Mouse (Mus musculus): ENCODE data around the gene Casp2. TPM values are rescaled to one million over a fixed set of nuclear protein-coding genes. Genes with fewer than 3 reads are reported as not detected.

The Casp2 gene
- 100 to 1,000 TPM in 1 of 2 experiments, 10 to 100 TPM in 1; 95.1 to 103 TPM for total RNA-seq (2023)

DNA sequence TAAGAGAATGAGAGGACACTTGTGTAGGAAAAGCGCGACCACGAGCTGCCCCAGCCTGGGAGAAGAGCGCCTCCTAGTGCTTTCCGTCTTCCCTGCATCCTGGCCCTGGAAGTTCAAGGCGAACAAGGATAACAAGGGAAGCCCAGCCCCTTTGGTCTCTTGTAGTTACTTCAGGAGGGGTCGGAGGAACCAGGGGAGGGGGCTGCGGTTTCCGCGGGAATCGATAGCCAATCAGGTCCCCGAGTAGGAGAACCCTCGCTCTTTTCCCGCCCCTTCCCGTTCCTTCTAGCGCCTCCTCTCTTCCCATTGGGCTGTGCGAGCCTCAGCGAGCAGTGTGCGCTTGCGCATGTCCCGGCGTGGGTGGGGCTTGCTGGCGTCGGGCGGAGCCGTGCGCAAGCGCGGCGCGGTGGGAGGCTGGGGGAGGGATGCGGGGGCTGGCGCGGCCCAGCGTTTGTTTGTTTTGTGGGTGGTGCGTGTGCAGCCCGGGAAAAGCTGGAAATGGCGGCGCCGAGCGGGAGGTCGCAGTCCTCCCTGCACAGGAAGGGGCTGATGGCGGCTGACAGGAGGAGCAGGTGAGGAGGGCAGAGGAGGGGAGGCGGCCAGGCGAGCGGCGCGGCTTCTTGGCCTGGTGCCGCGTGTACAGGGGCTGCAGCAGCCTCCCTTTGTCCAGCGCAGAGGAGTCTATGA is at the start of gene Casp2:
Gene Casp2, plus strand, starts transcription at position 360 of the 687 bp plus-strand sequence.

GRCm38 (mm10) chr6:42215028-42215427 is 49.8 kb upstream of the Casp2 start, which contains the start of gene Tas2r144:
TSS of gene Tas2r144 (plus strand) at chr6:42215328.

GRCm38 (mm10) chr6:42245711-42246353 is 19.0 kb upstream of the Casp2 start, which contains the start of gene Gstk1:
TSS of gene Gstk1 (plus strand) at chr6:42245935.

DNA sequence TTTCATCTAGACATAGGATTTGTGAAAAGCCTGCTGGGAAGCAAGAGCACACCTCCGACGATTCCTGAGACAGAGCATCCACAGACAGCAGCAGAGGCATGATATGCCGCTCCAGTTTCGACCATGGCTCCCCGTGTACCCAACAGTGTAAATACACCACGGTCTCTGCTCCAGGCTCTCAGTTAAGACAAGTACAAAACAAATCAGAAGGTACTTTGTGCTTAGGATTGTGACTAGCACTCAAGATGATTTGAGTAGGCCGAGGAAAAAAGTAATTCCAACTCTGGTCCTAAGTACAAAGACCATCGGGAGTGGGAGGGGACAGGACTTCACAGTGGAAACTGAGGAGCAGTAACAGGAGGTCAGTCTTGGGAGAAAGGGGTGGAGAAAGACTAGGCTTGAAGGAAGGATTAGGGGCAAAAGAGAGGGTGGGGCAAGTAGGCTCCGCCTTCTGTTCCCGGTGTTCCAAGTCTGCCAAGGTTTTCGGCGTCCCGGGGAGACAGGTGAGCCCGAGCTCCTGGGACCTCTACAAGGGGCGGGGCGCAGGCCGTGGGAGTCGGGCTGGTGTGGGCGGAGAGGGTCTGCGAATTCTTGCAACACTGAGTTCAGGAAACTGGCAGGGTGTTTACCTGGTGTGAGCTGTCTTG is 3.1 kb upstream of the Casp2 start, which contains the start of gene Tmem139:
Gene Tmem139, plus strand, starts transcription at position 447 of the 647 bp plus-strand sequence.

DNA sequence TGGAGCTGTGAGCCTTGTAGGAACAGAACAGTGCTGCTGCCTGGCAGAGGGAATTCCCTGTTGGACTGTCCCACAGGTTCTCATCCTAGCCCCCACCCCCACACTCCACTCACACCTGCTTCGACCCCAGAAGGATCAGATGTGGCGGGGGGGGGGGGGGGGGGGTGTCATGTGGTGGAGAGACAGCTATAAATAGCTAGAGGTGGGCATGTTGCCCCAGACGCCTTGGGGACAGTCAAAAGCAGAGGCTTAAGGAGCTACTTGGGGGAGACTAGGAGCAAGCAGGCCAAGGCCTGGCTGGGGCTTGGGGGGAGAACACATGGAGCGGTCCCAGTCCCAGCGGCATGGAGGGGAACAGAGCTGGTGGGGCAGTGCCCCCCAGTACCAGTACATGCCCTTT is 21.7 kb downstream of the Casp2 start, which contains the start of gene Clcn1:
Gene Clcn1, plus strand, starts transcription at position 238 of the 400 bp plus-strand sequence.

DNA sequence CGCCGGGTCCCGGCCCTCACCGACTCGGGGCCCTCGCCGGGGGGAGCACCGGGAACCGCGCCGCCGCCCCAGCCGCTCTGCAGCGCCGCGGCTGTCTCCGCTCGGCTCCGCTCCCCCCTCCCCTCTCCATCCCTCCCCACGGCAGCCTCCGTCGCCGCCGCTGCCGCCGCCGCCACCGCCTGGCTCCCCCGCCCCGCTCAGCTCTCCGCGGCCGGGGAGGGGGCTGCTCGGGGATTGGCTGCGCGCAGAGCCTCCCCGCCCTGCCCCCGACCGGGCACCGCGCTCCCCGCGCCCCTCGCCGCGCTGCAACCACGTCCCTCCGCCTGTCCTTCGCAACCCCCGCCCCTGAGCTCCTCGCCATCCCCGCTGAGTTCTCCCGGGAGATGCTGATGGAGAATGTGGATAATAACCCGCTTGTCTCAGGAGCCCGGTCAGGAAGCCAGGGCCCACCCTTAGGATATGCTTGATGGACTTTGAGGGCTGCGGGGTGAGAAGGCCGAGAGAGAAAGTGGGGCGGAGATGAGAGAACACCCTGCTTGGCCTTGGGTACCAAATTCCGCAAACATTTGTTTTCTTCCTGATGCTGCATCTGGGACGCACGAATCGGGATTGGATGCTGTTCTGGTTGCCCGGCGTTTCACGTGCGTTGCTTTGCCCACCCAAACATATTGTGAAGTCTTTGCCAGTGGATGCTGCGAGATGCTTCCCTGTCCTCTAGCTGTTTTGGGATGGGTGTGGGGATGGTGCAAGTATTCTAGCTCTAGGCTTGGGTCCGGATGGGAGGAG is 59.9 kb downstream of the Casp2 start, which contains the start of gene Fam131b:
Gene Fam131b, minus strand, starts transcription at position 162 of the 786 bp plus-strand sequence.

Other genes starting within 250 kb of the Casp2 start
- gene Sva, start 226.6 kb upstream of the Casp2 start, total RNA-seq (2023): not detected
- not detected for gene Tas2r139, start 124.0 kb upstream of the Casp2 start, total RNA-seq (2023)
- gene Tas2r144, start 49.7 kb upstream of the Casp2 start, total RNA-seq (2023): not detected
- gene Gstk1, start 19.1 kb upstream of the Casp2 start, total RNA-seq (2023): 10 to 100 TPM; 13.0 to 15.5 TPM
- not detected for gene Tmem139, start 3.0 kb upstream of the Casp2 start, total RNA-seq (2023)
- under 1 TPM; 0.39 to 0.86 TPM for gene Clcn1, start 21.7 kb downstream of the Casp2 start, total RNA-seq (2023)
- gene Fam131b, start 59.7 kb downstream of the Casp2 start, total RNA-seq (2023): under 1 TPM in 1 of 2 experiments, not detected in 1; 0.12 TPM
- 100 to 1,000 TPM; 586 to 636 TPM for gene Zyx, start 84.6 kb downstream of the Casp2 start, total RNA-seq (2023)
- under 1 TPM in 1 of 2 experiments, not detected in 1; 0.24 TPM for gene Epha1, start 108.3 kb downstream of the Casp2 start, total RNA-seq (2023)
- 1 to 10 TPM in 1 of 2 experiments, under 1 TPM in 1; 0.97 to 1.7 TPM for gene Tas2r143, start 135.3 kb downstream of the Casp2 start, total RNA-seq (2023)
- gene Tas2r135, start 140.4 kb downstream of the Casp2 start, total RNA-seq (2023): 1 to 10 TPM; 1.2 to 1.5 TPM
- gene Tas2r126, start 169.6 kb downstream of the Casp2 start, total RNA-seq (2023): 1 to 10 TPM in 1 of 2 experiments, under 1 TPM in 1; 0.73 to 1.6 TPM
- gene Olfr458, start 200.2 kb downstream of the Casp2 start, total RNA-seq (2023): not detected
- not detected for gene Olfr457, start 211.3 kb downstream of the Casp2 start, total RNA-seq (2023)
- gene Olfr456, start 222.2 kb downstream of the Casp2 start, total RNA-seq (2023): not detected

All from monocyte, adult 59 days (primary cell).